In genomic region chr2:29388937-29389336, GRCm38 (mm10) we compare ENCODE assay signal across 19 mouse cellular contexts. TPM values are rescaled to one million over a fixed set of nuclear protein-coding genes. Genes with fewer than 3 reads are reported as not detected.
DNase-seq lines count a peak whose midpoint lies in the region; ATAC-seq lines count a peak whose summit lies in the region.
"Had no signal": no experiment of that assay in that cellular context is flagged by ENCODE, and none has a peak within 500 bp of the region (broad histone marks: within the 10 kb centered on the region; RNA-seq: fewer than 3 reads in every experiment).

No protein-coding gene starts in this region.

- no peak overlapping the region for H3K4me2 ChIP-seq in liver, embryonic 12.5 days
- H3K4me2 ChIP-seq: heart, embryonic 15.5 days; hindbrain, embryonic 12.5 days; limb, embryonic 13.5 days; midbrain, embryonic 13.5 days had no signal

- intact Hi-C loops in left cerebral cortex, postnatal 10 days (cut with DNase I): no loop called here

- no peaks in the 10 kb centered on the region for H3K36me3 ChIP-seq in liver, embryonic 12.5 days
- H3K36me3 ChIP-seq: heart, embryonic 15.5 days; hindbrain, embryonic 12.5 days; limb, embryonic 13.5 days; midbrain, embryonic 13.5 days had no signal

- peak; percentile 69 for ATAC-seq in inflammation-experienced regulatory T-cells, adult 6 months
- no peak for ATAC-seq in liver, embryonic 12.5 days
- ATAC-seq: liver, postnatal 0 days; midbrain, embryonic 13.5 days had no signal

- DNase-seq in cerebellum, adult 9-11 months: peak; percentile 21
- DNase-seq in cerebellum, postnatal 14 days: no peak
- DNase-seq in left cerebral cortex, adult 18-20 months (ENCODE audit: low spot score in 2 of 2): peak; percentile 42 to 57
- DNase-seq in left cerebral cortex, postnatal 10 days (ENCODE audit: extremely low spot score in 1 of 2, low spot score in 2 of 2): no peak
- DNase-seq in thymus, postnatal 25 days: peak; percentile 30
- DNase-seq in spleen, adult 18-20 months: no peak
- DNase-seq: adrenal gland, adult 8-10 months; cerebellum, postnatal 10 days; kidney, adult 18-20 months; kidney, postnatal 4 days; liver, postnatal 0 days had no signal

- H3K27ac ChIP-seq in liver, embryonic 12.5 days: no peak overlapping the region
- H3K27ac ChIP-seq: heart, embryonic 15.5 days; hindbrain, embryonic 12.5 days; limb, embryonic 13.5 days; macrophage; midbrain, embryonic 13.5 days had no signal

- no peaks in the 10 kb centered on the region for H3K27me3 ChIP-seq in liver, embryonic 12.5 days (replicated peaks)
- H3K27me3 ChIP-seq: heart, embryonic 15.5 days; hindbrain, embryonic 12.5 days; limb, embryonic 13.5 days; midbrain, embryonic 13.5 days had no signal

- no peaks in the 10 kb centered on the region for H3K9me3 ChIP-seq in liver, embryonic 12.5 days (replicated peaks)
- H3K9me3 ChIP-seq: heart, embryonic 15.5 days; hindbrain, embryonic 12.5 days; limb, embryonic 13.5 days; midbrain, embryonic 13.5 days had no signal

- WGBS in liver, embryonic 12.5 days (ENCODE audit: insufficient replicate concordance): 78% methylated on average over 7 of the region's 7 CpGs

- no peak overlapping the region for H3K4me3 ChIP-seq in liver, embryonic 12.5 days
- H3K4me3 ChIP-seq: erythroblast, embryonic 14.5 days; heart, embryonic 15.5 days; hindbrain, embryonic 12.5 days; limb, embryonic 13.5 days; midbrain, embryonic 13.5 days had no signal

- peaks cover 8% of the 10 kb centered on the region for H3K4me1 ChIP-seq in liver, embryonic 12.5 days

- no peak overlapping the region for H3K9ac ChIP-seq in liver, embryonic 12.5 days
- H3K9ac ChIP-seq: heart, embryonic 15.5 days; hindbrain, embryonic 12.5 days; limb, embryonic 13.5 days; liver, postnatal 0 days; midbrain, embryonic 13.5 days had no signal

RNA-seq across cellular contexts. Expression of gene Med27, which starts 42.3 kb away (rescaled TPM):
- 10 to 100 TPM; 35.8 to 39.6 TPM for total RNA-seq in left cerebral cortex, adult 18-20 months (2021)
- 10 to 100 TPM; 33.5 to 37.9 TPM for total RNA-seq in left cerebral cortex, postnatal 10 days (2021)
- polyA plus RNA-seq in inflammation-experienced regulatory T-cells, adult 6 months (2017; shearing (Covaris generic)): 10 to 100 TPM; 28.1 to 32.9 (median 31.4) TPM
- polyA plus RNA-seq in liver, embryonic 12.5 days (2016; fragmentation: Nextera tagmentation; extraction: Ambion mirVana): 28.9 and 30.9 TPM in 2 replicates

Comparison
In these comparisons a context has a peak if more than half of its experiments do, and no peak if none do; other contexts are left out.
1. DNase-seq: peak in cerebellum, adult 9-11 months (single experiment), left cerebral cortex, adult 18-20 months (2 of 2) and thymus, postnatal 25 days (single experiment); none in cerebellum, postnatal 14 days (0 of 2), left cerebral cortex, postnatal 10 days (0 of 2) and spleen, adult 18-20 months (0 of 2).